Mouse (Mus musculus): ENCODE measurements around the gene Nup133. TPM values are rescaled to one million over a fixed set of nuclear protein-coding genes. Genes with fewer than 3 reads are reported as not detected.

Gene Nup133
- total and polyA plus RNA-seq, 3 experiments: 49.6 to 58.1 (median 58.0) TPM

GRCm38 (mm10) chr8:123953686-123954085 is 4.6 kb upstream of the Nup133 start:
- H3K79me2 ChIP-seq (ENCODE audit: control insufficient read depth, insufficient read depth, low read length, poor library complexity): peaks cover 4% of the 10 kb centered on the region
- no peak overlapping the region for H3K4me3 ChIP-seq (ENCODE audit: control insufficient read depth in 1 of 2, insufficient read depth in 1 of 2, low read depth in 2 of 2, low read length in 2 of 2)
- no peak overlapping the region for H3K9ac ChIP-seq (ENCODE audit: control insufficient read depth, low read depth, low read length, poor library complexity, severe bottlenecking)
- H3K9me3 ChIP-seq (replicated peaks; ENCODE audit: insufficient read depth, low read length): no peaks in the 10 kb centered on the region
- H3K4me1 ChIP-seq (ENCODE audit: control insufficient read depth in 1 of 2, insufficient read depth in 2 of 2, low read length in 2 of 2): no peaks in the 10 kb centered on the region
- no peak for TF ChIP-seq KAT2A (conservative IDR thresholded peaks at IDR 0.05; ENCODE audit: low read depth, low read length)
- TF ChIP-seq MAX (IDR thresholded peaks at IDR 0.05; ENCODE audit: low read length): no peak
- no peak for TF ChIP-seq ZMIZ1 (IDR thresholded peaks at IDR 0.05; ENCODE audit: low read depth, low read length)
- TF ChIP-seq RCOR1 (IDR thresholded peaks at IDR 0.05; ENCODE audit: low read depth, low read length): no peak
- no peak for TF ChIP-seq NELFE (IDR thresholded peaks at IDR 0.05; ENCODE audit: low read depth, low read length)
- no peak for TF ChIP-seq MYC (IDR thresholded peaks at IDR 0.05; ENCODE audit: low read depth, low read length)
- TF ChIP-seq SIN3A (IDR thresholded peaks at IDR 0.05; ENCODE audit: low read length): no peak
- TF ChIP-seq TBP (IDR thresholded peaks at IDR 0.05; ENCODE audit: low read depth, low read length): no peak
- H3K36me3 ChIP-seq (ENCODE audit: control insufficient read depth in 1 of 2, insufficient read depth in 2 of 2, low read length in 2 of 2): peaks cover 0 to 4% of the 10 kb centered on the region in 2 experiments; a peak in 2 of 4 replicates
- no peak overlapping the region for H3K27ac ChIP-seq (ENCODE audit: control insufficient read depth, low read depth, low read length)
- no peak for DNase-seq (ENCODE audit: low read depth, low spot score)
- H3K27me3 ChIP-seq (ENCODE audit: control insufficient read depth in 1 of 2, insufficient read depth in 2 of 2, low read length in 2 of 2): no peaks in the 10 kb centered on the region

- H3K9ac ChIP-seq (ENCODE audit: control insufficient read depth, low read depth, low read length, poor library complexity, severe bottlenecking): peak overlapping the region; percentile 89
- no peaks in the 10 kb centered on the region for H3K9me3 ChIP-seq (replicated peaks; ENCODE audit: insufficient read depth, low read length)
- peaks cover 16% of the 10 kb centered on the region for H3K79me2 ChIP-seq (ENCODE audit: control insufficient read depth, insufficient read depth, low read length, poor library complexity)
- peak; percentile 85 for DNase-seq (ENCODE audit: low read depth, low spot score)
- peak overlapping the region; percentile 60 for H3K27ac ChIP-seq (ENCODE audit: control insufficient read depth, low read depth, low read length)
- peak overlapping the region; percentile 83 to 85 for H3K4me3 ChIP-seq (ENCODE audit: control insufficient read depth in 1 of 2, insufficient read depth in 1 of 2, low read depth in 2 of 2, low read length in 2 of 2)
- H3K4me1 ChIP-seq (ENCODE audit: control insufficient read depth in 1 of 2, insufficient read depth in 2 of 2, low read length in 2 of 2): peaks cover 3% of the 10 kb centered on the region in 2 experiments; a peak in 1 of 4 replicates
- peaks cover 3 to 4% of the 10 kb centered on the region in 2 experiments; a peak in 3 of 4 replicates for H3K36me3 ChIP-seq (ENCODE audit: control insufficient read depth in 1 of 2, insufficient read depth in 2 of 2, low read length in 2 of 2)
- no peaks in the 10 kb centered on the region for H3K27me3 ChIP-seq (ENCODE audit: control insufficient read depth in 1 of 2, insufficient read depth in 2 of 2, low read length in 2 of 2)
- TF ChIP-seq ELF1 (IDR thresholded peaks at IDR 0.05; ENCODE audit: low read depth, low read length) (no peak), MAX (IDR thresholded peaks at IDR 0.05; ENCODE audit: low read length) (no peak), ZC3H11A (IDR thresholded peaks at IDR 0.05; ENCODE audit: low read depth, low read length) (peak; percentile 36), UBTF (IDR thresholded peaks at IDR 0.05; ENCODE audit: borderline replicate concordance, insufficient read depth, low read depth, low read length) (no peak), POLR2AphosphoS5 (IDR thresholded peaks at IDR 0.05; ENCODE audit: borderline replicate concordance, low read depth, low read length) (no peak), TCF12 (IDR thresholded peaks at IDR 0.05; ENCODE audit: low read depth, low read length) (no peak), POLR2A (IDR thresholded peaks at IDR 0.05; ENCODE audit: control insufficient read depth in 1 of 2, insufficient read depth in 1 of 2, low read depth in 1 of 2, low read length in 2 of 2, poor library complexity in 1 of 2) (no peak), MYC (IDR thresholded peaks at IDR 0.05; ENCODE audit: low read depth, low read length) (no peak), ETS1 (IDR thresholded peaks at IDR 0.05; ENCODE audit: low read depth, low read length) (no peak), RCOR1 (IDR thresholded peaks at IDR 0.05; ENCODE audit: low read depth, low read length) (no peak), BHLHE40 (IDR thresholded peaks at IDR 0.05; ENCODE audit: borderline replicate concordance, low read depth, low read length) (no peak), MYB (IDR thresholded peaks at IDR 0.05; ENCODE audit: low read depth, low read length) (no peak), ZKSCAN1 (IDR thresholded peaks at IDR 0.05; ENCODE audit: low read depth, low read length) (no peak), MAFK (IDR thresholded peaks at IDR 0.05; ENCODE audit: borderline replicate concordance, low read depth, low read length) (no peak), NRF1 (IDR thresholded peaks at IDR 0.05; ENCODE audit: insufficient read depth, low read depth, low read length, poor library complexity, severe bottlenecking) (no peak), CHD2 (IDR thresholded peaks at IDR 0.05; ENCODE audit: low read length) (no peak), MAZ (IDR thresholded peaks at IDR 0.05; ENCODE audit: low read depth, low read length) (no peak), MEF2A (IDR thresholded peaks at IDR 0.05; ENCODE audit: extremely low read depth, insufficient replicate concordance, low read depth, low read length, poor library complexity, severe bottlenecking) (no peak), SIN3A (IDR thresholded peaks at IDR 0.05; ENCODE audit: low read length) (no peak; the same call in 1 of the 2 replicates), ZMIZ1 (IDR thresholded peaks at IDR 0.05; ENCODE audit: low read depth, low read length) (no peak), TAL1 (IDR thresholded peaks at IDR 0.05; ENCODE audit: low read length) (no peak), TBP (IDR thresholded peaks at IDR 0.05; ENCODE audit: low read depth, low read length) (0 out of 2 replicates have a peak, but pooled peaks have one; percentile 14), CTCF (IDR thresholded peaks at IDR 0.05 in 2 of 3, conservative IDR thresholded peaks at IDR 0.05 in 1 of 3; ENCODE audit: control insufficient read depth in 1 of 3, insufficient read depth in 1 of 3, low read depth in 2 of 3, low read length in 3 of 3, poor library complexity in 1 of 3, severe bottlenecking in 1 of 3) (peak; percentile 69 to 80 (median 79)), USF1 (IDR thresholded peaks at IDR 0.05; ENCODE audit: low read depth, low read length) (no peak), GATA1 (IDR thresholded peaks at IDR 0.05; ENCODE audit: low read depth, low read length) (no peak), EP300 (IDR thresholded peaks at IDR 0.05; ENCODE audit: low read depth in 1 of 2, low read length in 2 of 2) (no peak), HCFC1 (IDR thresholded peaks at IDR 0.05; ENCODE audit: low read depth, low read length) (0 out of 2 replicates have a peak, but pooled peaks have one; percentile 50)
Measured at GRCm38 (mm10) chr8:123950077-123950802, 1.2 kb upstream of the Nup133 start.
